Mouse (Mus musculus): ENCODE data around the gene Olfr1118. TPM values are rescaled to one million over a fixed set of nuclear protein-coding genes. Genes with fewer than 3 reads are reported as not detected.

The Olfr1118 gene
- not detected for polyA plus RNA-seq (2017; shearing (Covaris generic))

DNA sequence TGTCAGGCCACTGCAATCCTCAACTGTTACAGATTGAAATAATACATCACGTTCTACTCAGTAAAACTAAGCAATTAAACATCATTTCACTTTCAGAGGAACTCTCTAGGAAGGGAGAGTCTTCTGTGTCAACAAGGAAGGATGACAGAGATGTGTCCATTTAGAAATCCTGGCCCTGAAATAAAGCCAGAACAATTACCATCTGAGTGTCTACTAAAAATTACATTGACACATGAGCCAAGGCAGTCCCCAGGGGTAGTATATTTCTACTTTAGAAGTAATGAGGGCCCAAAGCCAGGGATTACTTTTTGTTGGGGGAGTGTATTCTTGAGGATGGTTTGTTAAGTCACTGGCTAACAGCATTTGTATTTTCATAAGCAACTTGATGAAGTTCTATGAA, at the start of gene Olfr1118:
TSS of gene Olfr1118 (plus strand) at position 301 of the 400 bp plus-strand sequence.

DNA sequence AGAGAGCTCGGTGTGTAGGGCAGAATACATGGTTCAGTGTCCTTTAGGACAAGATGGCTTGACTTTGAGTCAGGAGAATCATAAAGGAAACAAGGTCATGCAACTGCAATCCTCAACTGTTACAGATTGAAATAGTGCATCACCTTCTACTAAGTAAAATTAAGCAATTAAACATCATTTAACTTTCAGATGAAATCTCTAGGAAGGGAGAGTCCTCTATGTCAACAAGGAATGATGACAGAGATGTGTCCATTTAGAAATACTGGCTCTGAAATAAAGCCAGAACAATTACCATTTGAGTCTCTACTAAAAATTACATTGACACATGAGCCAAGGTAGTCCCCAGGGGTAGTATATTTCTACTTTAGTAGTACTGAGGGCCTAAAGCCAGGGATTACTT, 40.1 kb upstream of the Olfr1118 start, which contains the start of gene Olfr1116:
TSS of gene Olfr1116 (plus strand) at position 301 of the 400 bp plus-strand sequence.

DNA sequence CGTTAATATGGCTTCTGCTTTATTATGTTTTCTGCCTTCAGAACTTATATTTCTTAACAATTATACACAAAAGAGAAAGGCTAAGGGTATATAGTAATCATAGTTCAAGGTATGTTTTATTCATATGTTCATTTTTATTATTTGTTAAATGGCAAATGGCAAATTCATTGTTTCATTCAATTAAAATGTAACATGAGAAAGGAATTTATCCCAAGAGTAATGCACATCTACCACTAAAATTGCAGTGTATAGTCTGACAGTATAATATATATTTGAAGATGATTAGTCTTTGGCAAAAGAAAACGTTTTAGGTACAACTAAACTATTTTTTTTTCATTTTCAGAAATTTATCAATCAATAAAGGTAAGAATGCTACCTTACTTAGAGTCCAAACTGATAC, 47.1 kb downstream of the Olfr1118 start, which contains the start of gene Olfr1120:
TSS of gene Olfr1120 (plus strand) at position 301 of the 400 bp plus-strand sequence.

Other genes with a start within 250 kb of the Olfr1118 start
- not detected for gene Olfr1107, start 231.8 kb upstream of the Olfr1118 start, polyA plus RNA-seq (2017; shearing (Covaris generic))
- not detected for gene Olfr1109, start 211.6 kb upstream of the Olfr1118 start, polyA plus RNA-seq (2017; shearing (Covaris generic))
- gene Olfr259, start 193.0 kb upstream of the Olfr1118 start, polyA plus RNA-seq (2017; shearing (Covaris generic)): not detected
- not detected for gene Olfr1110, start 167.3 kb upstream of the Olfr1118 start, polyA plus RNA-seq (2017; shearing (Covaris generic))
- not detected for gene Olfr1111, start 155.0 kb upstream of the Olfr1118 start, polyA plus RNA-seq (2017; shearing (Covaris generic))
- not detected for gene Olfr1112, start 119.8 kb upstream of the Olfr1118 start, polyA plus RNA-seq (2017; shearing (Covaris generic))
- not detected for gene Olfr1113, start 98.6 kb upstream of the Olfr1118 start, polyA plus RNA-seq (2017; shearing (Covaris generic))
- not detected for gene Olfr1115, start 59.6 kb upstream of the Olfr1118 start, polyA plus RNA-seq (2017; shearing (Covaris generic))
- 0.15 TPM for gene Olfr1116, start 40.0 kb upstream of the Olfr1118 start, polyA plus RNA-seq (2017; shearing (Covaris generic))
- gene Olfr1120, start 47.2 kb downstream of the Olfr1118 start, polyA plus RNA-seq (2017; shearing (Covaris generic)): not detected
- not detected for gene Olfr1121, start 62.3 kb downstream of the Olfr1118 start, polyA plus RNA-seq (2017; shearing (Covaris generic))
- gene Olfr1122, start 78.3 kb downstream of the Olfr1118 start, polyA plus RNA-seq (2017; shearing (Covaris generic)): 0.35 TPM
- not detected for gene Olfr1123, start 109.1 kb downstream of the Olfr1118 start, polyA plus RNA-seq (2017; shearing (Covaris generic))
- 0.35 TPM for gene Olfr1124, start 122.7 kb downstream of the Olfr1118 start, polyA plus RNA-seq (2017; shearing (Covaris generic))
- gene Olfr1126, start 146.4 kb downstream of the Olfr1118 start, polyA plus RNA-seq (2017; shearing (Covaris generic)): not detected
- not detected for gene Pramel7, start 189.5 kb downstream of the Olfr1118 start, polyA plus RNA-seq (2017; shearing (Covaris generic))
- gene Pramel6, start 199.0 kb downstream of the Olfr1118 start, polyA plus RNA-seq (2017; shearing (Covaris generic)): not detected
- not detected for gene Olfr153, start 224.2 kb downstream of the Olfr1118 start, polyA plus RNA-seq (2017; shearing (Covaris generic))
- gene Olfr1128, start 238.0 kb downstream of the Olfr1118 start, polyA plus RNA-seq (2017; shearing (Covaris generic)): not detected

Measured in effector memory CD4-positive, alpha-beta T cell, adult 5 months (primary cell).